Mouse (Mus musculus) urinary bladder, postnatal 14 days (tissue): Measurements from ENCODE around the gene Appl2.

ENCODE experiments used
- DNase-seq: peaks from one replicate; pipeline ENCODE4 v3.0.0; 2021; ENCODE audit warnings: low spot score

Appl2 gene

DNA sequence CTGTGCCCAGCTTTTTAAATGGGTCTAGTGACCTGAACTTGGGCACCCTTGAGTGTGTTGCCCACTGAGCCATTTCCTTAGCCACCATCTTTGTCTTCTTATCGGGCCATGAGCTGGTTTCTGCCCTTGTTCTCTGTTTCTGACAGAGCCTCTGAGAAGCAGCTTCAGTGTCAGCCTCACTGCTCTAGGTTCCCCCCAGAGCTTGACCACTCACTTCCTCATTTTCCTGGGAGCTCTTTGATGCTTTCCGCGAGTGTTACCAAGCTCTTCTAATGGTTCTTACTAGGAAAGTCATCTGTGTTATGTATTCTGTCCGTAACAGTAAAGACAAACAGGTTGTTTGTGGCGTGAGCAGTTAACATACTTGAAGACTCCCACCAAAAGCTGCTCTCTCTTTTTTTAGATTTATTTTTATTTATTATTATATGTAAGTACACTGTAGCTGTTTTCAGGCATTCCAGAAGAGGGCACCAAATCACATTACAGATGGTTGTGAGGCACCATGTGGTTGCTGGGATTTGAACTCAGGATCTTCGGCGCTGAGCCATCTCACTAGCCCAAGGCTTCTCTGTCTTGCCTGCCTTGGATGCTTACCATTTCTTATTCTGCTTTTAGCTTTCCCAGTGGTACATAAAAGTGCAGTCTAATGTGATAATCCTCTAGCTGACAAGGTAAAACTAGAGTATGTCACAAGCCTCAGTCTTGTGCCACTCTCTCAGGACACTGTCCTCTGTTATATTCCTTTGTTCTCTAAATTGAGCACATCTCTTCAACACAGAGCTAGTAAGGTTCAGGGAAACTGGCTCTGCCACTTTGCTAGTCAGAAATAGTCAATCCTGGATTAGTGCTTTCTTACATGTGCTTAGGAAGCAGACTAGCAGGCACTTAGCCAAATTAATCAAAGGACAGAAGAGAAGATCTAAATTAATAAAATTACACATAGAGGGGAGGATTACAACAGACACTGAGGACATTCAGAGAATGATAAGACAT, 82.8 kb downstream of the Appl2 start:
- no peak for DNase-seq

DNA sequence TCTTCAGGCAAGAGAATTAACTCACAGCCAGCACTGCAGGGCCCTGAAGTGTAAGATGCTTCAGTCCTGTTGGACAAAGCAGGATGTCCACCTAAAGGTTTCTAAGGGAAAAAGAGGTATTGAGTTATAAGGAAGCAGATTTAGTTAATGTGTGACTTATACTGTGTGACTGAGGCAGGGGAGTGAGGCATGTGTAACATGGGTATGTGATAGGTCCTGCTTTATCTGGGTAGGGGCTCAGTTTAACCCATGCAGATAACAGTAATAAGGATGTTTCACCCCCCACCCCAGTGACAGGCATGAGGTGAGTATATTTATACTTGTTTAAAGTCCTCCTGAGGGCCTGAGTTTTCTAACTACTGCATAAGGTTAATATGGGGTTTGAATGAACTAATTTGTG, 85.5 kb downstream of the Appl2 start:
- no peak for DNase-seq
